Mouse (Mus musculus) intestine, embryonic 16.5 days (tissue): ENCODE data around the gene Olfr338. TPM values are rescaled to one million over a fixed set of nuclear protein-coding genes. Genes with fewer than 3 reads are reported as not detected.
"Not testable (repeated sequence)": the region's sequence is repeated elsewhere in the genome, so short reads cannot be mapped to it uniquely, and the experiment has no call there.

Experiments
- ATAC-seq: fragments of 200-750 bp; cut with Nextera tagmentation; 2 replicates; pipeline ENCODE4 v1.8.0; 2017; ENCODE audit warnings: moderate TSS enrichment, moderate library complexity
- H3K27ac ChIP-seq: fragments of 300-500 bp; sonication (generic); 2 replicates; pipeline ENCODE4 v1.5.1; 2014; ENCODE audit warnings: mild to moderate bottlenecking, low read length
- H3K27me3 ChIP-seq: fragments of 300-500 bp; sonication (generic); replicated peaks from 2 replicates; pipeline ENCODE4 v1.6.1; 2014; ENCODE audit warnings: low read length, control low read depth, mixed read lengths; ENCODE audit not compliant: control insufficient read depth, insufficient read depth
- H3K36me3 ChIP-seq: fragments of 300-500 bp; sonication (generic); 2 replicates; pipeline ENCODE4 v1.6.1; 2014; ENCODE audit warnings: low read length, control low read depth; ENCODE audit not compliant: control insufficient read depth, insufficient read depth
- H3K4me1 ChIP-seq: fragments of 300-500 bp; sonication (generic); 2 replicates; pipeline ENCODE4 v1.6.1; 2014; ENCODE audit warnings: low read length, control low read depth, mixed read lengths; ENCODE audit not compliant: control insufficient read depth, insufficient read depth
- H3K4me2 ChIP-seq: fragments of 300-500 bp; sonication (generic); 2 replicates; pipeline ENCODE4 v1.6.1; 2014; ENCODE audit warnings: low read depth, low read length, control low read depth
- H3K4me3 ChIP-seq: fragments of 300-500 bp; sonication (generic); 2 replicates; pipeline ENCODE4 v1.5.1; 2014; ENCODE audit warnings: mild to moderate bottlenecking, low read length
- H3K9ac ChIP-seq: fragments of 300-500 bp; sonication (generic); 2 replicates; pipeline ENCODE4 v1.6.1; 2014; ENCODE audit warnings: low read depth, low read length
- H3K9me3 ChIP-seq: fragments of 300-500 bp; sonication (generic); 2 replicates; pipeline ENCODE4 v1.6.1; 2016; ENCODE audit warnings: low read length, control low read depth; ENCODE audit not compliant: control insufficient read depth
- WGBS: fragments of 180-500 bp; shearing (Covaris S2); extraction: QIAGEN DNeasy Blood & Tissue Kit; methylation state at CpG from one replicate; pipeline ENCODE4 v1.1.7; 2014; 5-methylcytosine and 5-hydroxymethylcytosine counted together
- polyA plus RNA-seq: library from polyadenylated mRNA; unstranded; fragments of >200 nt; fragmentation: Nextera tagmentation; extraction: Ambion mirVana; gene quantifications from 2 replicates; pipeline ENCODE4 v1.2.1, GENCODE M21; 2015

The Olfr338 gene
- not detected in 2 replicates for polyA plus RNA-seq

GRCm38 (mm10) chr2:36373219-36373618, at the start of gene Olfr338:
Olfr338 (plus strand) TSS chr2:36373519.
- no peak within 1 kb of the TSS for H3K27ac ChIP-seq
- no peaks in the 10 kb centered on the region for H3K27me3 ChIP-seq
- no peaks in the 10 kb centered on the region for H3K9me3 ChIP-seq
- no peak for ATAC-seq
- H3K4me3 ChIP-seq, result no peak within 1 kb of the TSS
- H3K9ac ChIP-seq, result no peak within 1 kb of the TSS
- H3K4me2 ChIP-seq, result no peak within 1 kb of the TSS
- H3K4me1 ChIP-seq, result no peaks in the 10 kb centered on the region
- H3K36me3 ChIP-seq, result no peaks in the 10 kb centered on the region

DNA sequence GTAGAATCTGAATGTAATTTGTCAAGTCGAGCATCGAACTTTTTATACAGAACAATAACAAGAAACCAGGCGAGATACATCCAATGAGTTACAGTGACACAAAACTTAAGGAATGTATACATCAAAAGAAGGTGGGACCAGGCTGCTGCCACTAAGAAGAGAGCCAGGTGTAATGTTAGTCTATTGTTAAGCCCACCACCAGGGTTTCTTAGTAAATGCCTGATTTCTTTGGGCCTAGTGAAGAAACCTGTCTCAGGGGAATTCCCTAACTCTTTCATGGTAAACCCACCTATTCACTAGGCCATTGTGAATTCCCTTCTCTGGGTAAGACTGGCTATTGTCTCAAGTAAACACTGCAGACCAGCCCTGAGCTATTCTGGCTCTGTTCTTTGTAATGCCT, 41.9 kb downstream of the Olfr338 start:
- not testable (repeated sequence) for ATAC-seq, H3K4me2 ChIP-seq, H3K9ac ChIP-seq, H3K4me3 ChIP-seq, H3K9me3 ChIP-seq, H3K27me3 ChIP-seq, H3K27ac ChIP-seq, H3K4me1 ChIP-seq, H3K36me3 ChIP-seq
- WGBS, result 79% methylated on average over 3 of the region's 3 CpGs

GRCm38 (mm10) chr2:36415591-36415990, 42.3 kb downstream of the Olfr338 start:
- not testable (repeated sequence) for ATAC-seq, H3K36me3 ChIP-seq
- 88% methylated on average over 7 of the region's 7 CpGs for WGBS

GRCm38 (mm10) chr2:36418647-36419046, 45.3 kb downstream of the Olfr338 start, which contains the start of gene Olfr339:
Olfr339 (plus strand) TSS chr2:36418947.
- H3K36me3 ChIP-seq, result no peaks in the 10 kb centered on the region
- H3K4me1 ChIP-seq, result no peaks in the 10 kb centered on the region
- no peak within 1 kb of the TSS for H3K4me2 ChIP-seq
- no peaks in the 10 kb centered on the region for H3K27me3 ChIP-seq
- WGBS, result 80% methylated on average over 3 of the region's 3 CpGs
- no peak within 1 kb of the TSS for H3K9ac ChIP-seq
- no peak within 1 kb of the TSS for H3K4me3 ChIP-seq
- no peak within 1 kb of the TSS for H3K27ac ChIP-seq
- H3K9me3 ChIP-seq, result no peaks in the 10 kb centered on the region
- no peak for ATAC-seq

More at GRCm38 (mm10) chr2:36415591-36415990, 42.3 kb downstream of the Olfr338 start:
- not testable (repeated sequence) for H3K4me1 ChIP-seq, H3K4me3 ChIP-seq, H3K4me2 ChIP-seq, H3K27me3 ChIP-seq, H3K27ac ChIP-seq, H3K9ac ChIP-seq, H3K9me3 ChIP-seq

Other genes starting within 250 kb of the Olfr338 start
- 32.3 TPM in 2 replicates for gene Mrrf, start 237.1 kb upstream of the Olfr338 start, polyA plus RNA-seq
- 45.4 and 49.3 TPM in 2 replicates for gene Rbm18, start 236.7 kb upstream of the Olfr338 start, polyA plus RNA-seq
- gene Ptgs1, start 143.1 kb upstream of the Olfr338 start, polyA plus RNA-seq, result 29.1 and 29.8 TPM in 2 replicates
- gene Olfr339, start 45.4 kb downstream of the Olfr338 start, polyA plus RNA-seq, result not detected in 2 replicates
- not detected in 2 replicates for gene Olfr340, start 79.1 kb downstream of the Olfr338 start, polyA plus RNA-seq
- not detected in 2 replicates for gene Olfr341, start 108.9 kb downstream of the Olfr338 start, polyA plus RNA-seq
- gene Olfr342, start 151.5 kb downstream of the Olfr338 start, polyA plus RNA-seq, result not detected in 2 replicates
- not detected in 2 replicates for gene Olfr344, start 193.1 kb downstream of the Olfr338 start, polyA plus RNA-seq